Mouse (Mus musculus): ENCODE data around the gene Atp5l.
A peak's percentile ranks its signal among the peaks of the same experiment; 100 is the strongest.
"Not testable (repeated sequence)": the region's sequence is repeated elsewhere in the genome, so short reads cannot be mapped to it uniquely, and the experiment has no call there.

Gene Atp5l

DNA sequence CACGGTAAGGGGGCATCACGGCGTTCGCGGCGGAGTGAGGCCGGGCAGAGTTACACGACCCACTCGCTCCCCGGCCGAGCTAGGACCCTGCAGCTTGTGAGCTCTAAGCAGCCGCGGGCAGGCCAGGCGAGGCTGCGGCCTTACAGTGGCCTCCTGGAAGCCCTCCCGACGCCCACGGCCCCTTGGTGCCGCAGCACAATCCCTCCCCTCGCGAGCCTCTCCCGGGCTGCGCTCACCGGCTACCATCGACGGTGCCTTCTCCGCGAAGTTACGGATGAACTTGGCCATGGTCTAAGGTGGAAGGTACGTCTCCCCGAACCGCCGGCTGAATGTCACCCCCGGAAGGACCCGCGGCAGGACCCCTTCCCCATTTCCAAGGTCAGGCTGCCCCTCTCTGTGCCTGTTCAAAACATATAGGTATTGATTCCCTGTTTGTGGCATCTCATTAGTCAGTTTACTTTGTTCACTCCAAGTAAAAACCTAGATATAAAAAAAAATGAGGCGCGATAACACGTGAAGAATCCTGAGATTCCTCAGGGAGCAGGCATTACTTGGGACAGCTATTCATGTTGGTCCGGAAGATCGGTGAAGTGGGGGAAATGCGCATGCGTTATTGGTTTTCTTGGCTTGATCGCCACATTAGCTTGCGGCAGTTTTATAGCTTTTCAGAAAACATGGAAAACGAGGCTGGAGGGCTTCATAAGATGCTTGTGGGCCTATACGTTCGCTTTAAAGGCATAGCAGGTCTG is at the start of gene Atp5l:
Atp5l (minus strand) TSS at position 369 of the 749 bp plus-strand sequence.
- peak; percentile 99 for DNase-seq (ENCODE audit: low spot score)

DNA sequence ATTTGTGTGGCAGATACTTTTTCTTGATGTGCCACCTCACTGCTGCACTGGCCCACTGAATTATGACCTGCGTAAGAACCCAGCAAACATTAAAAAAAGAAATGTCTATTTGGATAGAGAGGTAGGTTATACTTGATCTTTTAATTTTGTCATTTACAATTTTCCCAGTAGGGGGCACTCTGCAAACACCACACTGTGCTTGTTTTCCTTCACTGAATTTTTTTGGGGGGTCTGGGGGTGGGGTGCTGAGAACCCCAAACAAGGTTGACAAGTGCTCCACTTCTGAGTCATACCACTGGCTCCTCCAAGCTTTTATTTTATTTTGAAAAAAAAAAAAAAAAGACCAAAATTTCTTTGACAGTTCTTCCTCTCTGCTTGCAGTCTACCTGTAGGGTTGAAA is 48.9 kb upstream of the Atp5l start:
- DNase-seq (ENCODE audit: low spot score) = peak; percentile 23

DNA sequence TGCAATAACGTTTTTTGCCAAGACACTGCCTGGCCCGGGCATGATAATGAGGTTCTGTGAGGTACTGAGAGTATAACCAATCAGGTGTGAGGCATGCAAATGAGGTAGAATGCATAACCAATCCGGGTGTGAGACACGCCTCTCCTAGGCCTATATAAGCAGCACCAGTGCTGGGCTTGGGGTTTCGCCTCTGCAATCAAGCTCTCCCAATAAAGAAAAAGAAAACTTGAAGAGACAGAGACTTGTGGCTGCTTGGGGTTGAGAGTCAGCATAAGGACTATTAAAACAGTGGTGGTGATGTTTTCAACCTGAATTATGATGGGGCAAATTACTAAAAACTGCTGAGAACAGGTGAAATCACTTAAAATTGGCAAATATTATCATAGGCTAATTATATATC is 47.2 kb upstream of the Atp5l start:
- not testable (repeated sequence) for DNase-seq (ENCODE audit: low spot score)

DNA sequence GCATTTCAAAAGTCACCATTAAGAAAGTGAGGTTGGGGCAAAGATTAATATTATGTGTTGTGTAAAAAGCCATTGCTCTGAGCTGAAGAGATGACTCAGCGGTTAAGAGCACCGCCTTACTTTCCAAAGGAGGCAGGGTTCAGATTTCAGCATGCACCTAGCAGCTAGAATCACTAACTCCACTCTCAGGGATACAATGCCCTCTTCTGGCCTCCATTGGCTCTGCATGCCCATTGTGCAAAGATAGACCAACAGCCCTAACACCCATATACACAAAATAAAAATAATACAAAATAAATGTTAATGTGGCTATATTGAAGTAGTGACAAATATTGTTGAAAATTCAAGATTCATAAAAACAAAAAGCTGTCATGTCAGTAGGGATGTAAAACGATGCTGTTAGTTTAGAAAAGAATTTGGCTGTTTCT is 46.3 kb upstream of the Atp5l start:
- peak; percentile 81 for DNase-seq (ENCODE audit: low spot score)

DNA sequence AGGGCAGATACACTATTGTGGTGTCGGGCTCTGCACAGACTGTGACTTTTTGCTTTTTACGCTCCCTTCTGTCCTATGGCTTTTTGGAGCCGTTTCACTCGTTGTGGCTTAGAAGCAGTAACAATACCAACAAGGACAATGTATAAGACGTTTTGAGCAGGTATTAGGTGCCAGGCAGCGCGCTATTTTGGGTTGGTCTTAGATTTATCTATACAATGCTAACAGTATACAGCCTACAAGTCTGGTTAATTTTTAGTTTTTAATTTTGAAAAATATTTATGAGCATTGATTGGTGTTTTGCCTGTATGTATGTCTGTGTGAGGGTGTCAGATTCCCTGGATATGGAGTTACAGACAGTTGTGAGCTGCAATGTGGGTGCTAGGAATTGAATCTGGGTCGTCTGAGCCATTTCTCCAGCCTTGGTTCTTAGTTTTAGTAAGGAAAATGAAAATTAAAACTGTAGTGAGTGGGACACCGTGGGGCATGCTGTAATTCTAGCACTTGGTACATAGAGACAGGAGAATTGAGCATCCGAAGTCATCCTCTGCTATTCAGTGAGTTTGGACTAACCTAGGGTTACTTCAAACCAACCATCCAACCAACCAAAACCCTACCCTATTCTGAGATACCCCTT is 45.4 kb upstream of the Atp5l start:
- DNase-seq (ENCODE audit: low spot score) = no peak

DNA sequence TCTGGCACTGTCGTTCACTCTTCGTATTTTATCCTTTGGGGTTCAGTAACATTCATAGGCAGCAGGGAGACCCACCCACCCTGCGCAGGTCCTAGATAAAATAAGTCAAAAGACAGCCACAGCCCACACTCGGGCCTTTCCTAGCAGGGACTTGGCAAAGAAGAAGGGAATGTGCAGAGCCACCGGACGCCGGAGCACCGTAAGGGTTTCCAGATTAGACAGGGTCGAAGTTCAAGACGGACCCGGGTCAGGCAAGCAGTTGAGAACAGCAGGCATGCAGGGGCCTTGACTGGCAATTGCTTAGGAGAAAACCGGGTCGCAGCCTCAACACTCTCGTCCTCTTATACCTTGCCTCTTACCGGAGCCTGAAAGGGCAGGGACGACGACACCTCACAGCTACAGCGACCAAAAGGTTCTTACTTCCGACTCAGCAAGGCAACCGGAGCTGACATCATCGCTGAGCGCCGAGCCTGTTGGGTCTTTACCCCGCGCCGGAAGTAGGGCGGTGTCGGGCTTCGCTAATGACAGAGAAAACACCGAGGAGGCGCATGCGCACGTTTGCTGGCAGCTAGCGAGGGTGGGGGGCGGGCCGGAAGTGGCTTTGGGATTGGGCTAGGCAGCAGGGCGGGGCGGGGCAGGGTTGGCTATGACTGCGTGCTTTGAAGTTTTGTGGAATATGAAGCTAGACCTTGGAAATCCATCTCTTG is 44.7 kb upstream of the Atp5l start, which contains the start of gene Ube4a:
Ube4a (minus strand) TSS at position 475 of the 707 bp plus-strand sequence.
- DNase-seq (ENCODE audit: low spot score) = peak; percentile 100

DNA sequence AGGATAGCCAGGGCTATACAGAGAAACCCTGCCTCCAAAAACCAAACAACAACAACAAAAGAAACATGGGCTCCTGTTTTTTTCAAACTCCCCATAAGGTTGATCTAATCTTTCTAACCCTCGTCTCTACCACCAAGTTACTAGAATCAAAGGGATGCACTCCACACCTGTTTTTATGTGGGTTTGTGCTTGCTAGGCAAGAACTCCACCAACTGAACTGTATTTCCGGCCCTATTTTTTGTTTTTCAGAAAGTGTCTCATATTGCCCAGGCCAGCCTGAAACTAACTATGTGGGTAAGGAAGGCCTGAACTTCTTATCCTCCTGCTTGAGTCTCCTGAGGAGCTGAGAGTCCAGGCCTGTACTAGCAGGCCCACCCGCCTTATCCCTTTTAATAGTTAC is 33.9 kb upstream of the Atp5l start:
- DNase-seq (ENCODE audit: low spot score) = no peak

DNA sequence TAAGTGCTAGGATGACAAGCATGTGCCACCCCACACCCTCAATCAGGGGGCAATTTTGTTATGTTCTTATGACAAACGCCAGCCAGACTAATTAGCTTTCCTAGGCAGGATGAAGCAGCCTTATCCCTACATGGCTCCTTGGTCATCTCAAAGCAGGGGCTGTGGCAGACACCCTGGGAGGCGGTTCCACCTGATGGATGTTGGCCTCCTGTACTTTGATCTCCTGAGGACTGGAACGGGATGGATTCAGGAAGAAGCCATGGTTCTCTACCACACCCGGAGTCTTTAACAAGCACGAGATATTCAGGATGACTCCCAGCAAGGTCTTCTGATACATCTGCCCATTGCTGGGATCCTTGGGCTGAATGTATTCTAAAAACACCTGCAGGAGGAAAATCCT is 27.3 kb upstream of the Atp5l start:
- DNase-seq (ENCODE audit: low spot score) = no peak

DNA sequence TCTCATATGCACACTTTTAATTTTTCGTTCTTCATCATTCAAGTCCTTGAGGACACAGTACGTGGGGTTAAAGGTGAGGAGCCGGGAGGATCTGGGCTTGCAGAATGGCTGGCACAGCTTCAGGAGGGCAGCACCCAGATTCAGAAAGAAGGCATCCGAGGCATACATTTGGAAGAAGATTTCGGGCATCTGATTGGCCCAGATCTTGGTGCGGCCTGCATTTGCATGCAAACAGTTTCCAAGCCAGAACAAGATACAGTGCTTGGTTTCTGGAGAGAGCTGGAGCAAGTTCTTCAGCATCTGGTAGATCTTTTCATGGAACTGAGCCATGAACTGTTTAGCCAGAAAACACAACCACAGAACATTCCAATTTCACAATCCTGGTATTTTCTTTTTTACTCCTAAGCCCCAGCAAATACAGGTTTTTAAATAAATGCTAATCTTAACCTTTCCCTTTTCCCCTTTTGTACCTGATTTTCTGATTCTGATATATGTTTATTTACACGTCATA is 25.7 kb upstream of the Atp5l start:
- DNase-seq (ENCODE audit: low spot score) = no peak

DNA sequence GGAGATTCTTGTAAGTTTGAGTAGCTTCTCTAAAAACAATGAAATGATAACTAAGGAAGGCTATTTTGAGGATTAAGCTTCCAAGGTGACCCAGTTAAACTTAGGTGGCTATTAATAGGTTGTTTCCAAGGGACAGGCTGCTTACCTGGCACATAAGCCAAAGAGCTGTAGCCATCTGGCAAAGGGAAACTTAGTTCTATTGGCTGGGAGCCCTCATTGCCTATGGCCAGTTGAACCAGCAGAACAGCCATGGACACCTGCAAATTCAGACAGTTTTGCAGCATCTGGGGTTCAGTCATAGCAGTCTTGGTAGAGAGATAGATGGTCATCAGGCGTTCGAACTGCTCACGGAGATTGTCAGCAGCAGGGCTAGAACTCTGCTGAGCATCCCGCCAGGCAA is 21.9 kb upstream of the Atp5l start:
- DNase-seq (ENCODE audit: low spot score) = no peak

DNA sequence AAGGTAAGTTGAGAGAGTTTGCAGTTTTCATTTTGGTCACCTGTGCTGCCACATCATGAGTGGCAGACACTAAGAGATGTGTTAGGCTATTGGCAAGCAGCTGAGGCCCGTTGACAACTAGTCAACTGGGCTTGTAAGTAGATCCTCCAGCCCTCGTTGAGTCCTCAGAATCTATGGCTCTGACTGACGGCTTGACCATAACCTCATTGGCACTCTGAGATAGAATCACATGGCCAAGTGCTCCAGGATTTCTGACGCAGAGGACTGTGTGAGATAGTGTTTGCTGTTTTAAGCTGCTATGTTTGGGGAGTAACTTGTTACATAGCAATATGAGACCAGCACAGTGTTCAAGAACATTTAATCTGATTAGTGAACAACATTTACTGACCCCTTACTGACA is 21.2 kb upstream of the Atp5l start:
- no peak for DNase-seq (ENCODE audit: low spot score)

DNA sequence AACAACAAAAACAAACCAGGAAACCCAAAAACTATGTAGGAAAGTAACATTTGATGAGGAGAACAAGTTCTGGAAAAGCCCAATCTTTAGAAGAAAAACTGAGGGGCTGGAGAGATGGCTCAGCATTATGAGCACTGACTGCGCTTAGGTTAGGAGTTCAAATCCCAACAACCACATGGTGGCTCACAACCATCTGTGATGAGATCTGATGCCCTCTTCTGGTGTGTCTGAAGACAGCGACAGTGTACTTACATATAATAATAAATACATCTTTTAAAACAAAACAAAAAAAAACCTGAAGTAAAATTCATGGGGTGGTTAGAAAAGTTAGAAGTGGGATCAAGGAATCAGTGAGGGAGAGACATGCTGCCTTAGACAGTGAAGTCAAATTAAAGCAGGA is 1.0 kb upstream of the Atp5l start:
- no peak for DNase-seq (ENCODE audit: low spot score)

DNA sequence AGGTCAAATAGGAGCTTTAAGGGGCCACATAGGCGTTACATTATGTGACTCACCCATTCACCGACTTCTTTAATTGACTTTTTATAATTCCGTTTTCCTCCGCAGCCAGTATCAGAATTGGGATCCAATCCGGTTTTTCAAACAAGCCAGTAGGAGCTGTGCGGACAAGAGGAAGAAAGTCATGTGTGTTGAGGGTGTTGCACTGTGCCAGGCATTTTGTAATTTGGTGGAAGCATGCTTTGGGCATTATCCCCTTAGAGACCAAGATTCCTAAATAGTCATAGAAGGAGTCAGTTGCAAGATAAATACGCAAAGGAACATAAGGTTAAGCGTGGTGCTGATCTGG is 554 bp upstream of the Atp5l start:
- DNase-seq (ENCODE audit: low spot score) = no peak

DNA sequence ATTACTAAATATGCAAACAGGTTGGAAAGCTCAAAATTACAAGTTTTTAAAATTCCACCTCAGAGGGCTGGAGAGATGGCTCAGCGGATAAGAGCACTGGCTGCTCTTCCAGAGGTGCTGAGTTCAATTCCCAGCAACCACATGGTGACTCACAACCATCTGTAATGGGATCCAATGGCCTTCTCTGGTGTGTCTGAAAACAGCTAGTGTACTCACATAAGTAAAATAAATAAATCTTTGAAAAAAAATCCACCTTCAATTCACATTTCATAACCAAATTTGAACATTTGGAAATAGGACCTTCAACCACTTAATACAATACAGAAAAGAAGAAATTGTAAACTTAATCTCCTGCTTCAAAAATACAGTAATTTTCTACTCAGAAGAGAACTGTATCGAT is 936 bp downstream of the Atp5l start:
- no peak for DNase-seq (ENCODE audit: low spot score)

DNA sequence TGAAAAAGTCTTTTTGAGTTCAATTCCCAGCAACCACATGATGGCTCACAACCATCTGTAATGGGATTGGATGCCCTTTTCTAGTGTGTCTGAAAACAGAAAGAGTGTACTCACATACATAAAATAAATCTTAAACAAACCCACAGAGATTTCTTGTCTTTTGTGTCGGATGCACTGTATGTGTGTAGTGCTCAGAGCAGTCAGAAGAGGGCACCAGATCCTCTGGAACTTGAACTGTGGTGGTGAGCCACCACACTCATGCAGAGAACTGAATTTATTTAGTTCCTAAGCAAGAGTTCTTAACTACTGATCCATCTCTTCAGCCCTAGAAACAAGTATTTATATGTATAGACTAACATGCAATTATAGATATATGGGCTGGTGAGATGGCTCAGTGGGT is 4.3 kb downstream of the Atp5l start:
- peak; percentile 43 for DNase-seq (ENCODE audit: low spot score)

DNA sequence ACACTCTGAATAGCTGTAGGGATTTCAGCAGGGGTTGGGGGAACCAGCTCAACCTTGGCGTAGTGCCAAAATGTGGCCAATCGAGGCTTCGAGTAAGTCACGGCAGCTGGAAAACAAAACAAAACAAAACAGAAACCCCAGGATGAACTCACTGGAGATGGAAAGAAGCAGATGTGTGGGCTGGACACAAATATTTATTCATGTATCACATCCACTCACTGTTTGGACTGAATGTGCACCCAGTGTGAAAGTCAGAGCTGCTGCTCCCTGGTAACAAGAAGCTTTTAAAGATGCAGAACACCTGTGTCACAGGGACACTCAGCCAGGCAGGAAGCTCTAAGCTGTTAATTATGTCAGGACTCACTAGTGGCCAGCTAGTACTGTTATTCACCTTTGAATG is 5.8 kb downstream of the Atp5l start:
- no peak for DNase-seq (ENCODE audit: low spot score)

DNA sequence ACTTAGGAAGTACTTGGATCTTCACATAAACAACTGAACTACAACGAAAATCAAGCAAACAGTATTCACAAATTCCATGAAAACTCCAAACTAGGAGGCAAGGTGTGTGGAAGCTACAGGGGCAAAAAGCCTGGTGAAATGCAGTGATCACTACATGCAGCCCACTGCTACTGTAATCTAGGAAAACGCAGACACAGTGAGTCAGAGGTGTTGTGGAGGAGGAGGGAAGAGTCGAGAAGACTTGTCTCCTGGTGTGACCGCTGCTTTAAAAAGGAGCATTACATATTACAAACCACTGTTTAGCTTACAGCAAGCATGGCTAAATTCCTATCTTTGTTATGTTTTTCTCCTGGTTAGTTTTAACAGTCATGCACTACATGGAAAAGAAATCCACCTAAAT is 9.2 kb downstream of the Atp5l start:
- DNase-seq (ENCODE audit: low spot score) = no peak

DNA sequence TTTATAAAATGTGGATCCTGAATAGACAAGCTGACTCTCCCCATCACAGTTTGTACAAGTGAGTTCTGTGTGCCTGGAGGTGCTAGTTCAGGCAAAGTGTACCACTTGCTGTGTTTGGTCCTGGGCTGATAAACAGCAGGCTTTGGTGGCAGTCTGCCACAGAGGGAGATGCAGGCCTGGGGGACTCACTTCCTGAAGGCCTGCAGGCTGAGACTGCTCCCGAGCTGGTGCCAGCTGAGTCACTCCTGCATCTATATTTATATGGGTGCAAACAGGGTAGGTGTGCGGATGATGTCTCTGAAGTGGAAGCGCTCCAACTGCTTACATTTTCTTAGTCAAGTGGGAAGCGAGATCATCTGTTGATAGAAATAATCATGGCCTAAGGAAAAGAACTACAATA is 14.9 kb downstream of the Atp5l start:
- no peak for DNase-seq (ENCODE audit: low spot score)

DNA sequence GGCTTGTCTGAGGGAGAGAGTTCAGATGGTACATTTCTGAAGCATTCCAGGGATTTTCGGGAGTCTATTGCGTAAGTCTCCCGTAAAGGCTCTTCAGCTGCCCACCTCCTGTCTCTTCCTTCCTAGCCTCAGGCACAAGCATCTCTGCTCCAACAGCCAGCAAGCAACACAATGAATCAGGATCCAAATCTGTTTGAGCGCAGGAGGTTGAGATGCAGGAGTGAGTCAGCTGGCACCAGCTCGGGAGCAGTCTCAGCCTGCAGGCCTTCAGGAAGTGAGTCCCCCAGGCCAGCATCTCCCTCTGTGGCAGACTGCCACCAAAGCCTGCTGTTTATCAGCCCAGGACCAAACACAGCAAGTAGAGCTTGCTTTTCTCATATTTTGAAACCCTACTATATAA is 15.6 kb downstream of the Atp5l start:
- no peak for DNase-seq (ENCODE audit: low spot score)

DNA sequence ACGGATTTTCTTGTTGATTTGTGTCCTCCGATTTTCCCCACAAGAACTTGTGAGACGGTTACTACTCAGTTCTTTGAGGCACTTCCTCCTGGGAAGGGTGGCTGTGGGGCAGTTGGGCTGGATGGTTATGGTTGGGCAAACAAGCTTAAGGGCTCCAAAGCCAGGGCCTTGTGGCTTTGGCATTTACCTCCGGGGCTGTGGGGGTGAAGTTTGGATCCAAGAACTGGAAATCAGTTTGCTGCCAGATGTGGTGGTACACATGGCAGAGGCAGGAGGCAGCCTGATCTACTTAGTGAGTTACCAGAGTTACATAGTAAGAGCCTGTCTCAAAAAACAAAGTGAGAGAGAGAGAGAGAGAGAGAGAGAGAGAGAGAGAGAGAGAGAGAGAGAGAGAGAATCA is 16.7 kb downstream of the Atp5l start:
- DNase-seq (ENCODE audit: low spot score) = no peak

DNA sequence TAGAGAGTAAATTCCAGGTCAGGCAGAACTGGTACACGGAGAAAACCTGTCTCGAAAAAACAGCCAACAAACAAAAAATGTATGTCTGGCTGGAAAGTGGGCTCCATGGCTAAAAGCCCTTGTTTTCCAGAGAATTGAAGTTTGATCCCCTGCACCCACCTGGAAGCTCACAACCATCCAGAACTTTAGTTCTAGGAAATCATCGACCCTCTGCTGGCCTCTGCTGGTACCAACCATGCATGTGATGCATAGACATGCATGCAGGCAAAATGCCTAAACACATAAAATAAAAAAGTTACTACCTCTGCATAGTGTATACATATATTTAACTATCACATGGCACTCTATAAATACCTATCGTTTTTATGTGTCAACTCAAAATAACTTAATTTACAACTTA is 20.1 kb downstream of the Atp5l start:
- DNase-seq (ENCODE audit: low spot score) = peak; percentile 11

DNA sequence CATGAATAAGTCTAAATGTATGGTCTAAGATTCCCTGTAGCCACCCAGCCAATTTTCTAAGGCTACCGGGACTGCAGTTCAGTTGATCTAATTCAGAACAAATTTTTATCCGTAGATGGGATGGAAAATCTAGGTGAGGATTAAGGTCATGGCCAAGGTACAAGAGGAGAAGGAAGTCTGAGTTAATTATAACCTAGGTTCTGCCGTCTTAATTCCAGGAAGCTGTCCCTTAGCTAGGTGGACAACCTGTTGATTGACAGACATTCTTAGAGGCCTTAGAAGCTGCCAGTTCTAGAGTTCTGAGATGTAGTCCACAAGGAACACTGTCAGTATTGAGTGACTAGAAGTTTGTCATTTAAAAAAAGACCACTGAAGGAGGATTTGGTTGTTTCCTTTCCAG is 20.8 kb downstream of the Atp5l start:
- DNase-seq (ENCODE audit: low spot score) = no peak

DNA sequence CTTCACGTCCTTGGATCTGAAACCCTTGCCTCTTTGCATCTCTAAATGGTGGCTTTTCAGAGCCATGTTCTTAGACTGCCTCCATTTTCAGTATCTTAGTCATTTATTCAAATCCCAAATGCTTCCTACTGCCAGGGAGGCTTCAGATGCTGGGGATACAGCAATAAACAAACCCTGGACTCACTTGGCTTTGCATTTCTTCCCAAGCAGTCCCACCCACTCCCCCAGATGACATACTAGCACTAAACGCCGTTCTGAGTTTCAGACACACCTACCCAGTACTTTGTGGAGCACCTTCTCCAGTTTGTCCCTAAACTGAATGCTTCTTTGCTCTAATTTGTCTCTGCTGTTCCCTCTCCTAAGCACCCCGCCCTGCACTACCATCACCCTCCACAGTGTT is 23.5 kb downstream of the Atp5l start:
- DNase-seq (ENCODE audit: low spot score) = no peak
